Mouse (Mus musculus): ENCODE data around the gene Nfatc2. TPM values are rescaled to one million over a fixed set of nuclear protein-coding genes. Genes with fewer than 3 reads are reported as not detected.
A peak's percentile ranks its signal among the peaks of the same experiment; 100 is the strongest.

Gene Nfatc2
- polyA plus RNA-seq, 1 experiment from 2014 or later = 2.6 TPM

DNA sequence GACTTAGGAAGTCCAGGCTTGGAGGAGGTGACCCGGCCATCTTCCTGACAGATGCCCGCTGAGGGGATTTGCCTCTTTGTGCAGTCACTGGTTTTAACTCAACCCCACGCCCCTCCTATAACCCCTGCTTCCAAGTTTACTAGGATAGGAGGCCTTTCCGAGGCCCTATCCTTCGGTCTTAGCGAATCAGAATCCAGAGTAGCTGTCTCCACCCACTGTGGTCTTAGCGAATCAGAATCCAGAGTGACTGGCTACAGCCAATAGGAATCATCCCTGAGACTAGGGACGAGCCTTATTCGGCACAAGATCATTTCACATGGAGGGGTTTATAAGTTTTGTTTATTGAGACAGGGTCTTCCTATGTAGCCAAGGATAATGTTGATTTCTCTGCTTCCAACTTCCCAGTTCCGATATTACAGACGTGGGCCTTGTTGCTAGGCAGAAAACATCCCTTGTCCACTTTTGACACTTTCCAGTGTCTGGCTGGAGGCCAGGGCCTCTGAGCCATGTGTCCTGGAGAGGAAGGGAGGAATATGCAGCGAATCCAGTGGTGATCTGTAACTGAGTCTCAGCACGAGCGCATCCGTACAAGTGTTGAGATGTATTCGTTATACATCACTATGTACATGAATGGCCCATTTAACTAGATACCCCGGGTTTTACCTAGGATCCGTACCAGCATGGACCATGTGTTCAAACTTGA is 12.9 kb upstream of the Nfatc2 start:
- Histone ChIP-seq H3K4me2 (ENCODE audit: low read length) (no peak overlapping the region), H3K27me3 (ENCODE audit: control insufficient read depth, insufficient read depth, low read length) (no peaks in the 10 kb centered on the region), H3K9ac (replicated peaks; ENCODE audit: low read length) (no peak overlapping the region), H3K4me1 (ENCODE audit: control insufficient read depth, insufficient read depth, low read length) (peaks cover 8% of the 10 kb centered on the region; the same call in 1 of the 2 replicates), H3K36me3 (ENCODE audit: control insufficient read depth, insufficient read depth, low read length) (no peaks in the 10 kb centered on the region), H3K27ac (replicated peaks; ENCODE audit: low read depth, low read length) (no peak overlapping the region), H3K4me3 (replicated peaks; ENCODE audit: low read depth, low read length) (no peak overlapping the region), H3K9me3 (ENCODE audit: control insufficient read depth, low read length) (no peaks in the 10 kb centered on the region)
- ATAC-seq (ENCODE audit: low FRiP score, low TSS enrichment) (no peak), DNase-seq (peak; percentile 49)
- 69% methylated on average over 18 of the region's 18 CpGs for WGBS

DNA sequence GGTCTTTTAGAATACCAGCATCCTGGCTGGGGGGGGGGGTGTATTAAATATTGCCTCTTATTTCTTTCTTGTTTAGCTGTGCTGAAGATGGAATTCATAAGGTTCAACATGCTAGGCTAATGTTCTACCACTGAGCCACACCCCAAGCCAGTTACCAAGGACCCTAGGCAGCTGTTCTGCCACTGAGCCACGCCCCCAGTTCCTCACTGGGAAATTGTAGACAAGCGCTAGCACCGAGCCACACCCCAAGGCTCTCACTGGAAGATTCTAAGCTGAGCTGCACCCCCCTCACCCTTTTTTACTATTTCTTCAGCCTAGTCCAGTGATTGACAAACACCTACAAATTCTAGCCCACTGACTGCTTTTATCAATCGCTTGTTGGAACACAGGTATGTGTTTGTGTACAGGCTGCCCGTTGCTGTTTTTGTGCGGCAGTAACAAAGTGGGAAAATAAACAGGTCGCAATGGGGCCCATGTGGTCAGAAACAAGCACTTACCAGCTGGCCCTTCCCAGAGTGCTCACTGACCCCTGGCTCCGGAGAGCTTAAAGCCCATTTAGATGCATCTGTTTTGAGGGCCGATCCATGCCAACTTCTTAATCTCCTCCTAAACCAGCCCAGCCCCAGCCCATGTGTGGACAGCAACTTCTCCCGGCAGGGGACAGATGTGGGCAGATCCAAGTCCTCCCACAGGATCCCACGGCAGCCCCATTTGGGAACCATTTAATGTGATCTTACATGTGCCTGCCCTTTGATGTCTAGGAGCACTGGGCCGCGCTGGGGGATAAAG is 11.8 kb upstream of the Nfatc2 start:
- Histone ChIP-seq H3K4me1 (ENCODE audit: control insufficient read depth, insufficient read depth, low read length) (peaks cover 8% of the 10 kb centered on the region; the same call in 1 of the 2 replicates), H3K4me2 (ENCODE audit: low read length) (no peak overlapping the region), H3K4me3 (replicated peaks; ENCODE audit: low read depth, low read length) (no peak overlapping the region), H3K9me3 (ENCODE audit: control insufficient read depth, low read length) (no peaks in the 10 kb centered on the region), H3K27ac (replicated peaks; ENCODE audit: low read depth, low read length) (no peak overlapping the region), H3K36me3 (ENCODE audit: control insufficient read depth, insufficient read depth, low read length) (no peaks in the 10 kb centered on the region), H3K9ac (replicated peaks; ENCODE audit: low read length) (no peak overlapping the region), H3K27me3 (ENCODE audit: control insufficient read depth, insufficient read depth, low read length) (no peaks in the 10 kb centered on the region)
- 40% methylated on average over 13 of the region's 13 CpGs for WGBS
- DNase-seq (no peak), ATAC-seq (ENCODE audit: low FRiP score, low TSS enrichment) (no peak)

DNA sequence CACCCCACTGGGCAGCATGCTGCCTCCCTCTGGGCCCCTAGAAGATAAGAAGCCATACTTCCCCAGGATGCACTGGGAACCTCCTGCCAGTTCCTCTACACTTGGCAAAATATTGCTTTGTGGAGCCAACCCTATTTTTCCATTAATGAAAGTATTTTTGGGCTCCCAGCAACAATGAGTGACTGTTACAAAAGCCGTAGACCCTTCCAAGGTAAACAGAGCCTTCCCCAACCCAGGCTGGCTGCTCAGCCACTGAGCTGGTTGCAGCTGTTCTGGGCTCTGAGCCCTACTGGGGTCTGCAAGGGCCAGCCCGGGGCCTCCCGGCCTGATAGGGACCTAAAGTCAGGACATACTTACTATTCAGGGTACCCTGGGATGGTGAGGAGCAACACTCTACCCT is 9.5 kb upstream of the Nfatc2 start:
- 90% methylated on average over 3 of the region's 3 CpGs for WGBS
- ATAC-seq (ENCODE audit: low FRiP score, low TSS enrichment) (no peak), DNase-seq (no peak)
- peaks cover 8% of the 10 kb centered on the region; the same call in 1 of the 2 replicates for H3K4me1 ChIP-seq (ENCODE audit: control insufficient read depth, insufficient read depth, low read length)
- no peaks in the 10 kb centered on the region for H3K9me3 ChIP-seq (ENCODE audit: control insufficient read depth, low read length)
- no peak overlapping the region for H3K9ac ChIP-seq (replicated peaks; ENCODE audit: low read length)
- H3K4me3 ChIP-seq (replicated peaks; ENCODE audit: low read depth, low read length) = no peak overlapping the region
- no peak overlapping the region for H3K4me2 ChIP-seq (ENCODE audit: low read length)
- H3K27ac ChIP-seq (replicated peaks; ENCODE audit: low read depth, low read length) = no peak overlapping the region
- H3K27me3 ChIP-seq (ENCODE audit: control insufficient read depth, insufficient read depth, low read length) = no peaks in the 10 kb centered on the region
- H3K36me3 ChIP-seq (ENCODE audit: control insufficient read depth, insufficient read depth, low read length) = no peaks in the 10 kb centered on the region

DNA sequence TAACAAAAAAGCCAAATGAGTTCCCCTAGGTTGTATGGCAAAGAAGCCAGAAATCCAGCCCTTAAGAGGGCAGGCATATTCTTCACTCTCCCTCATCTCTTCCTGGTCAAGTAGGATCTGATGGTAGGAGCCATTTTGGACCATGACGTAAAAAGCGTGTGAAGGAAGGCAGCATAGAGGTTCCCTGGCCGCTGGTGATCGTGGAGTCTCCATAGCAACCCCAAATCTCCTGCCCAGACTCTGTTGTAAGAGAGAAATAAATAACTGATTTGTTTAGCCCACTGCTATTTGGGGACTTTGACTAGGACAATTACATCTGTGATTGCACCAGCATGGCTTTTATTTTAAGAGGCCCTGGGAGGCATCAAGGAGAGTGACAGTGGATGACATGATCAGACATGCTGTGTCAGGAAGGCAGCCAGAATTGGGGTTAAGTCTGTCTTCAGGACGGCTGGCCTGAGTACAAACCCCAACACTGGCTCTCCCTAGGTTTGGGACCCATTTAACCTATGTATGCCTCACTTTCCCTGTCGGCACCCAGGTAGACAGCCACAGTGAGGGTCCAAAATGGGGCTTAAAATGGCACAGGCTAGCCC is 8.3 kb upstream of the Nfatc2 start:
- H3K36me3 ChIP-seq (ENCODE audit: control insufficient read depth, insufficient read depth, low read length) = no peaks in the 10 kb centered on the region
- ATAC-seq (ENCODE audit: low FRiP score, low TSS enrichment) = no peak
- 50% methylated on average over 6 of the region's 6 CpGs for WGBS

DNA sequence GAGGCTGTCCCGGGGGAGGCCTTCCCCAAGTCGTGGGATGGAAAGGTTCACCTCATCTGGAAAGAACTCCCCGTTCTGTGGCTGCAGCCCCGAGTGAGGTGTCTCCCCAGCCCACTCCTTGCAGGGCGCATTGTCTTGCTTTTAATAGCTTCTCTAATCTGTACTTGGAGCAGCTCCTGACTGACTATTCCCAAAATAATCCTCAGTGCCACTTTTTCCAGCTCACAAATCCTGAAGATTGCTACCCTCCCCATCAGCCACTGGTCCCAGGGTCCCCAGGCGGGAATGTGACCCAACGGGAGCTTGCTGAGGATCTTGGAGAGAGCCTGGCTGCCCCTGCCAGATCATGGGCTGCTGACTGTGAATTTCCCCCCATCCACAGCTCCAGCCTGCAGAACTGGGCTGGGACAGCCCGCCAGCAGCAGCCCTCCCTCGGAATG is 6.7 kb upstream of the Nfatc2 start:
- no peak overlapping the region for H3K9ac ChIP-seq (replicated peaks; ENCODE audit: low read length)
- ATAC-seq (ENCODE audit: low FRiP score, low TSS enrichment) (no peak), DNase-seq (no peak)
- H3K9me3 ChIP-seq (ENCODE audit: control insufficient read depth, low read length) = no peaks in the 10 kb centered on the region
- H3K4me3 ChIP-seq (replicated peaks; ENCODE audit: low read depth, low read length) = no peak overlapping the region
- peaks cover 5% of the 10 kb centered on the region; the same call in 1 of the 2 replicates for H3K4me1 ChIP-seq (ENCODE audit: control insufficient read depth, insufficient read depth, low read length)
- no peak overlapping the region for H3K4me2 ChIP-seq (ENCODE audit: low read length)
- 0 out of 2 replicates have a peak, but pooled peaks cover 6% of the 10 kb centered on the region for H3K27me3 ChIP-seq (ENCODE audit: control insufficient read depth, insufficient read depth, low read length)
- no peak overlapping the region for H3K27ac ChIP-seq (replicated peaks; ENCODE audit: low read depth, low read length)
- H3K36me3 ChIP-seq (ENCODE audit: control insufficient read depth, insufficient read depth, low read length) = no peaks in the 10 kb centered on the region
- WGBS = 60% methylated on average over 9 of the region's 9 CpGs

More for the DNA sequence above, 8.3 kb upstream of the Nfatc2 start:
- Histone ChIP-seq H3K4me2 (ENCODE audit: low read length) (no peak overlapping the region), H3K9ac (replicated peaks; ENCODE audit: low read length) (no peak overlapping the region), H3K4me3 (replicated peaks; ENCODE audit: low read depth, low read length) (no peak overlapping the region), H3K27ac (replicated peaks; ENCODE audit: low read depth, low read length) (no peak overlapping the region), H3K9me3 (ENCODE audit: control insufficient read depth, low read length) (no peaks in the 10 kb centered on the region), H3K27me3 (ENCODE audit: control insufficient read depth, insufficient read depth, low read length) (no peaks in the 10 kb centered on the region), H3K4me1 (ENCODE audit: control insufficient read depth, insufficient read depth, low read length) (peaks cover 8% of the 10 kb centered on the region; the same call in 1 of the 2 replicates)
- DNase-seq = peak; percentile 45

DNA sequence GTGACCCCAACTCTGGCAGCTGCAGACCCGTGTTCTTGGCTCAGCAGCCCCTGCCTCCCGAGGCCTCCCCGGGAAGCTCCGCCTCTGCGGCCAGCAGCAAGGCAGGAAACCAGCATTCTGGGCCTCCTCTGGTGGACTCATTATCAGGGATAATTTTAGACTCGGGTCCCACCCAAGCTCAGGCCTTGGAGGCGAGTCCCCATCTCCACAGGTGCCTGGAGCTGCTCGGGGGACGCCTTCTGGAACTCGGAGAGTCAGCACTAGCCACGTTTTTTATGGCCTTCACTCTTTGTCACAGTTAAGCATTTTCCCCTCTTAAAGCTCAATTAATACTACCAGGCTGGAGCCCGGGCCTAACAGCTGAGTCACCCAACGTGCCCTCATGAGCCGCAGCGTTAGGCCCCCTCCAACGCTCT is 3.2 kb upstream of the Nfatc2 start:
- no peak overlapping the region for H3K27ac ChIP-seq (replicated peaks; ENCODE audit: low read depth, low read length)
- H3K27me3 ChIP-seq (ENCODE audit: control insufficient read depth, insufficient read depth, low read length) = peaks cover 19% of the 10 kb centered on the region
- no peak overlapping the region for H3K9ac ChIP-seq (replicated peaks; ENCODE audit: low read length)
- H3K9me3 ChIP-seq (ENCODE audit: control insufficient read depth, low read length) = no peaks in the 10 kb centered on the region
- no peaks in the 10 kb centered on the region for H3K36me3 ChIP-seq (ENCODE audit: control insufficient read depth, insufficient read depth, low read length)
- no peak for ATAC-seq (ENCODE audit: low FRiP score, low TSS enrichment)
- DNase-seq = no peak
- H3K4me2 ChIP-seq (ENCODE audit: low read length) = no peak overlapping the region
- H3K4me1 ChIP-seq (ENCODE audit: control insufficient read depth, insufficient read depth, low read length) = peaks cover 20% of the 10 kb centered on the region
- H3K4me3 ChIP-seq (replicated peaks; ENCODE audit: low read depth, low read length) = no peak overlapping the region
- WGBS = 51% methylated on average over 16 of the region's 16 CpGs

DNA sequence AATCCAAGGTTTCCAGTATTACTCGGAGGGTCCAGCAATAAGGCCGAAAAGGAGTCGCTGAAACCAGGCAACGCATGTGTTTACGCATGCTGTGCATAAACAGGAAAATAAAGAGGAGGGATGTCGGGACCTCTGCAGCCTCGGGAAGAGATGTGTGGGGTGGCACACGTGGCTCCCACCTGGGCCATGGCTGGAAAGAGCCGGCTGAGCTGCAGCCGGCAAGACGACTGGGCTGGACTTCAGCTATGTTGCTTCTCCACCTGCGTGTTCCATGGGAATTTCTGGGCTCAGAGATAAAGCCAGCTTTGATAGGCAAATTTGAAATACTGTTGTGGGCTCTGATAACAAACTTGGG is 907 bp upstream of the Nfatc2 start:
- ATAC-seq (ENCODE audit: low FRiP score, low TSS enrichment) (no peak), DNase-seq (no peak)
- Histone ChIP-seq H3K4me1 (ENCODE audit: control insufficient read depth, insufficient read depth, low read length) (peaks cover 17% of the 10 kb centered on the region), H3K27me3 (ENCODE audit: control insufficient read depth, insufficient read depth, low read length) (peaks cover 19% of the 10 kb centered on the region), H3K4me3 (replicated peaks; ENCODE audit: low read depth, low read length) (0 out of 2 replicates have a peak overlapping the region, but pooled peaks have one; percentile 44), H3K9me3 (ENCODE audit: control insufficient read depth, low read length) (no peaks in the 10 kb centered on the region), H3K4me2 (ENCODE audit: low read length) (peak overlapping the region; percentile 73; the same call in 1 of the 2 replicates), H3K9ac (replicated peaks; ENCODE audit: low read length) (no peak overlapping the region), H3K36me3 (ENCODE audit: control insufficient read depth, insufficient read depth, low read length) (no peaks in the 10 kb centered on the region), H3K27ac (replicated peaks; ENCODE audit: low read depth, low read length) (no peak overlapping the region)
- 24% methylated on average over 12 of the region's 12 CpGs for WGBS

DNA sequence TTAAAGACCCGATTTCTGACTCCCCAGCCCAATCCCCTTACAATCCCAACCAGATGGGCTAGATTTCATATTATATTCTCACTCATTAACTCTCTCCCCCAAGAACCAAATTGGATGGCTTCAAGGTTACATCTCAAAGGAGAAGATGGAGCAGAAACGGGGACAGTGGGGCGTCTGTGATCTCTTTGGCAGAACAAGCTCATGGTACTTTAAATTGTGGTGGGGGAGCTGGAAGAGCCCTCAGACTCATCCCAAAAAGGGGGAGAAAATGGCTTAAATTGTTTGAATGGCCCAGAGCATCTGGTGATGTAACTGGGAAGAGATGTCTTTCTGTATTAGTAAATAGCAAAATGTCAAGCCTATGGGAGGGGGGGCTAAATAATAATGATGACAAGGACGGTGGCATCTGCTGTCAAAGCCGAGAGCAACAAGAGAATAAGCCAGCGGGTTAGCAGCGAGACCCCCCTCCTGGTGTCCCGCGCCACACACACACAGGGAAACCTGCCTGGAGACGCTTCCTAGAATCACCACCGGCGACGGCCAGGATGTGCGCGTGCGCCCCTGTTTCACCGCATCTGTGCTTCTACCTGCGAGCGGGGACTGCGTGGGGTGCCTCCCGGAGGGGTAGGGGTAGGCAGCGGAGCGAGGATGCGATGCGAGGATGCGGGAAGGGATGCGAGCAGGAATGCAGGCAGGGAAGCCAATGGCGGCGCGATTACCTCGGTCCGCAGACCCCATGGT is 537 bp downstream of the Nfatc2 start:
- H3K4me2 ChIP-seq (ENCODE audit: low read length) = peak overlapping the region; percentile 73
- H3K4me1 ChIP-seq (ENCODE audit: control insufficient read depth, insufficient read depth, low read length) = peaks cover 17% of the 10 kb centered on the region
- WGBS = under 1% methylated on average over 32 of the region's 32 CpGs
- peak; percentile 51; the same call in 1 of the 2 replicates for ATAC-seq (ENCODE audit: low FRiP score, low TSS enrichment)
- H3K36me3 ChIP-seq (ENCODE audit: control insufficient read depth, insufficient read depth, low read length) = no peaks in the 10 kb centered on the region
- DNase-seq = peak; percentile 83
- H3K9ac ChIP-seq (replicated peaks; ENCODE audit: low read length) = peak overlapping the region; percentile 59
- peaks cover 19% of the 10 kb centered on the region for H3K27me3 ChIP-seq (ENCODE audit: control insufficient read depth, insufficient read depth, low read length)
- H3K27ac ChIP-seq (replicated peaks; ENCODE audit: low read depth, low read length) = peak overlapping the region; percentile 69
- no peaks in the 10 kb centered on the region for H3K9me3 ChIP-seq (ENCODE audit: control insufficient read depth, low read length)
- H3K4me3 ChIP-seq (replicated peaks; ENCODE audit: low read depth, low read length) = peak overlapping the region; percentile 44

All from midbrain, embryonic 14.5 days (tissue).